9 mouse cellular contexts compared by ENCODE assay signal in genomic region chr9:44266478-44267226, GRCm38 (mm10). TPM values are rescaled to one million over a fixed set of nuclear protein-coding genes. Genes with fewer than 3 reads are reported as not detected.
DNase-seq lines count a peak whose midpoint lies in the region; ATAC-seq and TF ChIP-seq lines count a peak whose summit lies in the region.
"Had no signal": no experiment of that assay in that cellular context is flagged by ENCODE, and none has a peak within 500 bp of the region (broad histone marks: within the 10 kb centered on the region; RNA-seq: fewer than 3 reads in every experiment).

No protein-coding gene starts in this region.

- peaks cover 24% of the 10 kb centered on the region for H3K4me1 ChIP-seq in hindbrain, embryonic 13.5 days (replicated peaks)
- no peaks in the 10 kb centered on the region for H3K4me1 ChIP-seq in hindbrain, embryonic 11.5 days (replicated peaks; ENCODE audit: control insufficient read depth, insufficient read depth, low read length)
- H3K4me1 ChIP-seq in MEL (ENCODE audit: control insufficient read depth in 1 of 2, insufficient read depth in 2 of 2, low read length in 2 of 2) = peaks cover 0 to 8% of the 10 kb centered on the region in 2 experiments; a peak in 1 of 4 replicates
- H3K4me1 ChIP-seq in forebrain, postnatal 0 days (ENCODE audit: insufficient read depth) = peaks cover 4% of the 10 kb centered on the region
- peaks cover 14% of the 10 kb centered on the region for H3K4me1 ChIP-seq in liver, postnatal 0 days (ENCODE audit: insufficient read depth)

- no peak for TF ChIP-seq POLR2A in MEL (IDR thresholded peaks at IDR 0.05; ENCODE audit: control insufficient read depth in 1 of 2, insufficient read depth in 1 of 2, low read depth in 1 of 2, low read length in 2 of 2, poor library complexity in 1 of 2)

- DNase-seq in hindbrain, embryonic 11.5 days (ENCODE audit: low spot score) = no peak
- peak; percentile 36 for DNase-seq in MEL (ENCODE audit: low read depth, low spot score)
- peak; percentile 48 for DNase-seq in forebrain, postnatal 0 days
- DNase-seq in liver, postnatal 0 days = no peak
- DNase-seq in ovary, postnatal 36 days (ENCODE audit: low spot score) = no peak
- no peak for DNase-seq in embryo, embryonic 9.5 days (ENCODE audit: extremely low spot score)
- no peak for DNase-seq in ovary, postnatal 10 days (ENCODE audit: low spot score)

- H3K9me3 ChIP-seq in hindbrain, embryonic 13.5 days = no peaks in the 10 kb centered on the region
- H3K9me3 ChIP-seq in hindbrain, embryonic 11.5 days (ENCODE audit: control insufficient read depth, low read length) = no peaks in the 10 kb centered on the region
- H3K9me3 ChIP-seq in MEL (replicated peaks; ENCODE audit: insufficient read depth, low read length) = no peaks in the 10 kb centered on the region
- H3K9me3 ChIP-seq in forebrain, postnatal 0 days (ENCODE audit: low read length) = no peaks in the 10 kb centered on the region
- H3K9me3 ChIP-seq in liver, postnatal 0 days (ENCODE audit: low read length) = no peaks in the 10 kb centered on the region

- TF ChIP-seq EP300 in MEL (IDR thresholded peaks at IDR 0.05; ENCODE audit: low read depth in 1 of 2, low read length in 2 of 2) = no peak
- no peak for TF ChIP-seq EP300 in liver, postnatal 0 days (IDR thresholded peaks at IDR 0.05; ENCODE audit: low read depth)

- no peak for TF ChIP-seq RAD21 in MEL (IDR thresholded peaks at IDR 0.05; ENCODE audit: low read depth, low read length)

- TF ChIP-seq CTCF in MEL (IDR thresholded peaks at IDR 0.05 in 2 of 3, conservative IDR thresholded peaks at IDR 0.05 in 1 of 3; ENCODE audit: control insufficient read depth in 1 of 3, insufficient read depth in 1 of 3, low read depth in 2 of 3, low read length in 3 of 3, poor library complexity in 1 of 3, severe bottlenecking in 1 of 3) = no peak
- TF ChIP-seq CTCF in forebrain, postnatal 0 days (IDR thresholded peaks at IDR 0.05; ENCODE audit: low read depth) = no peak
- TF ChIP-seq CTCF in liver, postnatal 0 days (IDR thresholded peaks at IDR 0.05; ENCODE audit: low read depth) = no peak

- H3K79me2 ChIP-seq in MEL (ENCODE audit: control insufficient read depth, insufficient read depth, low read length, poor library complexity) = no peaks in the 10 kb centered on the region; the same call in 1 of the 2 replicates

- H3K4me3 ChIP-seq in hindbrain, embryonic 13.5 days = no peak overlapping the region
- no peak overlapping the region for H3K4me3 ChIP-seq in hindbrain, embryonic 11.5 days (ENCODE audit: low read depth, low read length)
- peak overlapping the region; percentile 66 to 77 for H3K4me3 ChIP-seq in MEL (ENCODE audit: control insufficient read depth in 1 of 2, insufficient read depth in 1 of 2, low read depth in 2 of 2, low read length in 2 of 2)
- no peak overlapping the region for H3K4me3 ChIP-seq in forebrain, postnatal 0 days (ENCODE audit: low read depth, low read length)
- H3K4me3 ChIP-seq in liver, postnatal 0 days (ENCODE audit: low read depth, low read length) = peak overlapping the region; percentile 63

- peak overlapping the region; percentile 78; the same call in 1 of the 2 replicates for H3K9ac ChIP-seq in hindbrain, embryonic 13.5 days
- no peak overlapping the region for H3K9ac ChIP-seq in hindbrain, embryonic 11.5 days (ENCODE audit: low read depth, low read length)
- peak overlapping the region; percentile 87; the same call in 1 of the 2 replicates for H3K9ac ChIP-seq in MEL (ENCODE audit: control insufficient read depth, low read depth, low read length, poor library complexity, severe bottlenecking)
- 0 out of 2 replicates have a peak overlapping the region, but pooled peaks have one; percentile 4 for H3K9ac ChIP-seq in forebrain, postnatal 0 days
- H3K9ac ChIP-seq in liver, postnatal 0 days (replicated peaks) = peak overlapping the region; percentile 86

- 64% methylated on average over 8 of the region's 8 CpGs for WGBS in hindbrain, embryonic 13.5 days
- 72% methylated on average over 8 of the region's 8 CpGs for WGBS in hindbrain, embryonic 11.5 days
- WGBS in forebrain, postnatal 0 days = 35% methylated on average over 8 of the region's 8 CpGs
- 66% methylated on average over 8 of the region's 8 CpGs for WGBS in liver, postnatal 0 days (ENCODE audit: insufficient replicate concordance)

- H3K27ac ChIP-seq in hindbrain, embryonic 13.5 days = peak overlapping the region; percentile 64
- H3K27ac ChIP-seq in hindbrain, embryonic 11.5 days (ENCODE audit: low read depth, low read length) = no peak overlapping the region
- no peak overlapping the region for H3K27ac ChIP-seq in MEL (ENCODE audit: control insufficient read depth, low read depth, low read length)
- H3K27ac ChIP-seq in forebrain, postnatal 0 days (ENCODE audit: low read depth, low read length) = peak overlapping the region; percentile 67
- H3K27ac ChIP-seq in liver, postnatal 0 days (ENCODE audit: low read depth) = peak overlapping the region; percentile 93

- no peak for ATAC-seq in hindbrain, embryonic 13.5 days (ENCODE audit: low FRiP score)
- ATAC-seq in hindbrain, embryonic 11.5 days (ENCODE audit: low FRiP score) = no peak
- ATAC-seq in forebrain, postnatal 0 days = peak; percentile 25
- ATAC-seq in liver, postnatal 0 days = no peak

- H3K4me2 ChIP-seq in hindbrain, embryonic 13.5 days = peak overlapping the region; percentile 58; the same call in 1 of the 2 replicates
- H3K4me2 ChIP-seq in hindbrain, embryonic 11.5 days (replicated peaks; ENCODE audit: low read depth, low read length) = no peak overlapping the region; the same call in 1 of the 2 replicates
- 0 out of 2 replicates have a peak overlapping the region, but pooled peaks have one; percentile 1 for H3K4me2 ChIP-seq in forebrain, postnatal 0 days (ENCODE audit: low read depth)
- peak overlapping the region; percentile 94 for H3K4me2 ChIP-seq in liver, postnatal 0 days (ENCODE audit: low read depth, low read length)

- H3K27me3 ChIP-seq in hindbrain, embryonic 13.5 days = peaks cover 7% of the 10 kb centered on the region
- no peaks in the 10 kb centered on the region for H3K27me3 ChIP-seq in hindbrain, embryonic 11.5 days (ENCODE audit: control insufficient read depth, insufficient read depth, low read length)
- H3K27me3 ChIP-seq in MEL (ENCODE audit: control insufficient read depth in 1 of 2, insufficient read depth in 2 of 2, low read length in 2 of 2) = no peaks in the 10 kb centered on the region
- no peaks in the 10 kb centered on the region for H3K27me3 ChIP-seq in forebrain, postnatal 0 days (ENCODE audit: insufficient read depth, low read length)
- H3K27me3 ChIP-seq in liver, postnatal 0 days (ENCODE audit: insufficient read depth, low read length) = no peaks in the 10 kb centered on the region

- H3K36me3 ChIP-seq in hindbrain, embryonic 13.5 days = no peaks in the 10 kb centered on the region
- H3K36me3 ChIP-seq in hindbrain, embryonic 11.5 days (ENCODE audit: control insufficient read depth, insufficient read depth, low read length) = no peaks in the 10 kb centered on the region
- H3K36me3 ChIP-seq in MEL (ENCODE audit: control insufficient read depth in 1 of 2, insufficient read depth in 2 of 2, low read length in 2 of 2) = peaks cover 0 to 6% of the 10 kb centered on the region in 2 experiments; a peak in 1 of 4 replicates
- H3K36me3 ChIP-seq in forebrain, postnatal 0 days (ENCODE audit: insufficient read depth) = no peaks in the 10 kb centered on the region
- peaks cover 17% of the 10 kb centered on the region for H3K36me3 ChIP-seq in liver, postnatal 0 days (replicated peaks; ENCODE audit: insufficient read depth, low read length)

RNA-seq across cellular contexts. Expression of gene Nlrx1, which starts 1.7 kb away (rescaled TPM):
- 4.4 TPM in 2 replicates for polyA plus RNA-seq in hindbrain, embryonic 13.5 days (2015; fragmentation: Nextera tagmentation; extraction: Ambion mirVana)
- 1.9 and 2.9 TPM in 2 replicates for polyA plus RNA-seq in hindbrain, embryonic 11.5 days (2014; fragmentation: Nextera tagmentation; extraction: Ambion mirVana)
- 1.2 and 1.5 TPM in 2 replicates for total RNA-seq in MEL (2012; rRNA removed)
- 1 to 10 TPM in 1 of 2 experiments, not detected in 1; 7.0 TPM for polyA plus RNA-seq in MEL (2012; ENCODE audit: insufficient read depth in 1 of 2, insufficient read length in 2 of 2, low read depth in 1 of 2, low replicate concordance in 2 of 2, missing spikeins in 1 of 2)
- total RNA-seq in forebrain, postnatal 0 days (2014; rRNA removed) = 5.8 and 5.9 TPM in 2 replicates
- 5.7 and 7.1 TPM in 2 replicates for polyA plus RNA-seq in forebrain, postnatal 0 days (2015; fragmentation: Nextera tagmentation; extraction: Ambion mirVana)
- 4.6 and 5.6 TPM in 2 replicates for polyA plus RNA-seq in liver, postnatal 0 days (2015; fragmentation: Nextera tagmentation; extraction: Ambion mirVana)

RNA-seq across cellular contexts. Expression of gene Pdzd3, which starts 15.4 kb away (rescaled TPM):
- polyA plus RNA-seq in hindbrain, embryonic 13.5 days (2015; fragmentation: Nextera tagmentation; extraction: Ambion mirVana) = 0.17 and 0.48 TPM in 2 replicates
- 0.13 TPM in 1 of 2 replicates, not detected in the other for polyA plus RNA-seq in hindbrain, embryonic 11.5 days (2014; fragmentation: Nextera tagmentation; extraction: Ambion mirVana)
- total RNA-seq in MEL (2012; rRNA removed) = not detected in 2 replicates
- polyA plus RNA-seq in MEL (2012; ENCODE audit: insufficient read depth in 1 of 2, insufficient read length in 2 of 2, low read depth in 1 of 2, low replicate concordance in 2 of 2, missing spikeins in 1 of 2) = under 1 TPM in 1 of 2 experiments, not detected in 1; 0.06 TPM
- total RNA-seq in forebrain, postnatal 0 days (2014; rRNA removed) = 0.33 and 1.0 TPM in 2 replicates
- polyA plus RNA-seq in forebrain, postnatal 0 days (2015; fragmentation: Nextera tagmentation; extraction: Ambion mirVana) = 0.43 and 1.0 TPM in 2 replicates
- 0.08 TPM in 1 of 2 replicates, not detected in the other for polyA plus RNA-seq in liver, postnatal 0 days (2015; fragmentation: Nextera tagmentation; extraction: Ambion mirVana)

RNA-seq across cellular contexts. Expression of gene Abcg4, which starts 21.8 kb away (rescaled TPM):
- 18.0 and 20.1 TPM in 2 replicates for polyA plus RNA-seq in hindbrain, embryonic 13.5 days (2015; fragmentation: Nextera tagmentation; extraction: Ambion mirVana)
- 2.9 and 5.7 TPM in 2 replicates for polyA plus RNA-seq in hindbrain, embryonic 11.5 days (2014; fragmentation: Nextera tagmentation; extraction: Ambion mirVana)
- 2.5 and 4.1 TPM in 2 replicates for total RNA-seq in MEL (2012; rRNA removed)
- polyA plus RNA-seq in MEL (2012; ENCODE audit: insufficient read depth in 1 of 2, insufficient read length in 2 of 2, low read depth in 1 of 2, low replicate concordance in 2 of 2, missing spikeins in 1 of 2) = 10 to 100 TPM in 1 of 2 experiments, not detected in 1; 17.1 TPM
- total RNA-seq in forebrain, postnatal 0 days (2014; rRNA removed) = 30.6 and 45.2 TPM in 2 replicates
- 15.2 and 20.4 TPM in 2 replicates for polyA plus RNA-seq in forebrain, postnatal 0 days (2015; fragmentation: Nextera tagmentation; extraction: Ambion mirVana)
- 4.2 TPM in 2 replicates for polyA plus RNA-seq in liver, postnatal 0 days (2015; fragmentation: Nextera tagmentation; extraction: Ambion mirVana)

RNA-seq across cellular contexts. Expression of gene Ccdc153, which starts 26.2 kb away (rescaled TPM):
- polyA plus RNA-seq in hindbrain, embryonic 13.5 days (2015; fragmentation: Nextera tagmentation; extraction: Ambion mirVana) = not detected in 2 replicates
- polyA plus RNA-seq in hindbrain, embryonic 11.5 days (2014; fragmentation: Nextera tagmentation; extraction: Ambion mirVana) = not detected in 2 replicates
- not detected in 2 replicates for total RNA-seq in MEL (2012; rRNA removed)
- polyA plus RNA-seq in MEL (2012; ENCODE audit: insufficient read depth in 1 of 2, insufficient read length in 2 of 2, low read depth in 1 of 2, low replicate concordance in 2 of 2, missing spikeins in 1 of 2) = not detected
- 3.5 and 7.8 TPM in 2 replicates for total RNA-seq in forebrain, postnatal 0 days (2014; rRNA removed)
- 5.0 and 7.0 TPM in 2 replicates for polyA plus RNA-seq in forebrain, postnatal 0 days (2015; fragmentation: Nextera tagmentation; extraction: Ambion mirVana)
- not detected in 2 replicates for polyA plus RNA-seq in liver, postnatal 0 days (2015; fragmentation: Nextera tagmentation; extraction: Ambion mirVana)
- total RNA-seq: ES-E14 had no signal

RNA-seq across cellular contexts. Expression of gene Cbl, which starts 32.8 kb away (rescaled TPM):
- 21.5 and 24.4 TPM in 2 replicates for polyA plus RNA-seq in hindbrain, embryonic 13.5 days (2015; fragmentation: Nextera tagmentation; extraction: Ambion mirVana)
- polyA plus RNA-seq in hindbrain, embryonic 11.5 days (2014; fragmentation: Nextera tagmentation; extraction: Ambion mirVana) = 22.7 and 24.7 TPM in 2 replicates
- 9.1 and 14.9 TPM in 2 replicates for total RNA-seq in MEL (2012; rRNA removed)
- 10 to 100 TPM; 36.8 to 41.1 TPM for polyA plus RNA-seq in MEL (2012; ENCODE audit: insufficient read depth in 1 of 2, insufficient read length in 2 of 2, low read depth in 1 of 2, low replicate concordance in 2 of 2, missing spikeins in 1 of 2)
- total RNA-seq in forebrain, postnatal 0 days (2014; rRNA removed) = 16.0 and 24.4 TPM in 2 replicates
- polyA plus RNA-seq in forebrain, postnatal 0 days (2015; fragmentation: Nextera tagmentation; extraction: Ambion mirVana) = 6.8 and 14.4 TPM in 2 replicates
- 3.1 and 4.0 TPM in 2 replicates for polyA plus RNA-seq in liver, postnatal 0 days (2015; fragmentation: Nextera tagmentation; extraction: Ambion mirVana)

Comparison
In these comparisons a context has a peak if more than half of its experiments do, and no peak if none do; other contexts are left out.
1. H3K27ac ChIP-seq: peak in hindbrain, embryonic 13.5 days (single experiment), forebrain, postnatal 0 days (single experiment) and liver, postnatal 0 days (single experiment); none in hindbrain, embryonic 11.5 days (single experiment) and MEL (single experiment).
2. H3K4me3 ChIP-seq: peak in MEL (2 of 2) and liver, postnatal 0 days (single experiment); none in hindbrain, embryonic 13.5 days (single experiment), hindbrain, embryonic 11.5 days (single experiment) and forebrain, postnatal 0 days (single experiment).
3. DNase-seq: peak in MEL (single experiment) and forebrain, postnatal 0 days (single experiment); none in hindbrain, embryonic 11.5 days (single experiment), liver, postnatal 0 days (single experiment), ovary, postnatal 36 days (single experiment), embryo, embryonic 9.5 days (single experiment) and ovary, postnatal 10 days (single experiment).